Comparison of ENCODE assay signal across 9 mouse cellular contexts in genomic region chr9:44042836-44043707, GRCm38 (mm10). TPM values are rescaled to one million over a fixed set of nuclear protein-coding genes. Genes with fewer than 3 reads are reported as not detected.
DNase-seq lines count a peak whose midpoint lies in the region; ATAC-seq and TF ChIP-seq lines count a peak whose summit lies in the region.
"Had no signal": no experiment of that assay in that cellular context is flagged by ENCODE, and none has a peak within 500 bp of the region (broad histone marks: within the 10 kb centered on the region; RNA-seq: fewer than 3 reads in every experiment).

Gene Thy1 (plus strand): TSS chr9:44043384.

- no peak for ATAC-seq in hindbrain, embryonic 11.5 days (ENCODE audit: low FRiP score)

- H3K4me1 ChIP-seq in kidney, adult 2 months (ENCODE audit: control insufficient read depth, insufficient read depth, low read length) = no peaks in the 10 kb centered on the region
- H3K4me1 ChIP-seq in hindbrain, embryonic 11.5 days (replicated peaks; ENCODE audit: control insufficient read depth, insufficient read depth, low read length) = peaks cover 2% of the 10 kb centered on the region; the same call in 1 of the 2 replicates
- H3K4me1 ChIP-seq in small intestine, adult 2 months (ENCODE audit: control insufficient read depth, insufficient read depth, insufficient read length, low read length) = peaks cover 2% of the 10 kb centered on the region; the same call in 1 of the 2 replicates

- no peak within 1 kb of the TSS for H3K27ac ChIP-seq in kidney, adult 2 months (ENCODE audit: insufficient read depth, low read depth, low read length)
- H3K27ac ChIP-seq in hindbrain, embryonic 11.5 days (ENCODE audit: low read depth, low read length) = no peak within 1 kb of the TSS
- no peak within 1 kb of the TSS for H3K27ac ChIP-seq in small intestine, adult 2 months (ENCODE audit: insufficient read depth, low read depth, low read length)

- H3K9ac ChIP-seq in hindbrain, embryonic 11.5 days (ENCODE audit: low read depth, low read length) = peak within 1 kb of the TSS; percentile 12; the same call in 1 of the 2 replicates

- H3K4me3 ChIP-seq in kidney, adult 2 months (ENCODE audit: insufficient read depth, low read depth, low read length) = no peak within 1 kb of the TSS
- H3K4me3 ChIP-seq in hindbrain, embryonic 11.5 days (ENCODE audit: low read depth, low read length) = peak within 1 kb of the TSS; percentile 29
- peak within 1 kb of the TSS; percentile 54 for H3K4me3 ChIP-seq in small intestine, adult 2 months (ENCODE audit: low read depth, low read length)

- DNase-seq in kidney, adult 2 months = no peak
- DNase-seq in kidney, adult 8-10 months = no peak
- peak; percentile 56 for DNase-seq in cerebellum, adult 8-10 months
- DNase-seq in frontal cortex, postnatal 10 days (ENCODE audit: low spot score in 2 of 2) = peak; percentile 69 to 73
- peak; percentile 43 for DNase-seq in hindbrain, embryonic 11.5 days (ENCODE audit: low spot score)
- peak; percentile 65 to 68 for DNase-seq in layer of hippocampus, postnatal 25 days (ENCODE audit: extremely low spot score in 1 of 2, low spot score in 1 of 2)
- peak; percentile 34 for DNase-seq in mesoderm, embryonic 11.5 days (ENCODE audit: low read depth, low spot score)

- H3K27me3 ChIP-seq in kidney, adult 2 months (replicated peaks; ENCODE audit: control insufficient read depth, insufficient read depth, low read length) = no peaks in the 10 kb centered on the region
- H3K27me3 ChIP-seq in hindbrain, embryonic 11.5 days (ENCODE audit: control insufficient read depth, insufficient read depth, low read length) = peaks cover 26% of the 10 kb centered on the region
- peaks cover 15% of the 10 kb centered on the region for H3K27me3 ChIP-seq in small intestine, adult 2 months (ENCODE audit: control insufficient read depth, insufficient read depth, low read length)

- H3K4me2 ChIP-seq in hindbrain, embryonic 11.5 days (replicated peaks; ENCODE audit: low read depth, low read length) = peak within 1 kb of the TSS; percentile 48

- no peaks in the 10 kb centered on the region for H3K9me3 ChIP-seq in hindbrain, embryonic 11.5 days (ENCODE audit: control insufficient read depth, low read length)

- H3K36me3 ChIP-seq in kidney, adult 2 months (ENCODE audit: control insufficient read depth, insufficient read depth, low read length) = no peaks in the 10 kb centered on the region
- H3K36me3 ChIP-seq in hindbrain, embryonic 11.5 days (ENCODE audit: control insufficient read depth, insufficient read depth, low read length) = no peaks in the 10 kb centered on the region
- no peaks in the 10 kb centered on the region for H3K36me3 ChIP-seq in small intestine, adult 2 months (ENCODE audit: control insufficient read depth, insufficient read depth, low read length)

- TF ChIP-seq CTCF in kidney, adult 2 months (conservative IDR thresholded peaks at IDR 0.05; ENCODE audit: insufficient read depth, insufficient read length, low read depth, low read length) = no peak
- TF ChIP-seq CTCF in small intestine, adult 2 months (IDR thresholded peaks at IDR 0.05; ENCODE audit: extremely low read depth, insufficient read length, insufficient replicate concordance, low read depth, low read length) = no peak

- no peak for TF ChIP-seq POLR2A in kidney, adult 2 months (IDR thresholded peaks at IDR 0.05; ENCODE audit: low read depth, low read length)
- TF ChIP-seq POLR2A in small intestine, adult 2 months (IDR thresholded peaks at IDR 0.05; ENCODE audit: low read depth, low read length) = no peak; the same call in 1 of the 2 replicates

- 5% methylated on average over 30 of the region's 30 CpGs for WGBS in kidney, adult 2 months
- 1% methylated on average over 30 of the region's 30 CpGs for WGBS in hindbrain, embryonic 11.5 days
- WGBS in small intestine, adult 2 months = 4% methylated on average over 30 of the region's 30 CpGs

RNA-seq across cellular contexts. Expression of gene Thy1, which starts in this region (rescaled TPM):
- polyA plus RNA-seq in kidney, adult 2 months (2012; rRNA removed) = 9.2 and 20.6 TPM in 2 replicates
- 0.31 and 0.35 TPM in 2 replicates for polyA plus RNA-seq in hindbrain, embryonic 11.5 days (2014; fragmentation: Nextera tagmentation; extraction: Ambion mirVana)
- 100 to 1,000 TPM; 833 to 928 TPM for total RNA-seq in layer of hippocampus, postnatal 25 days (2021)
- polyA plus RNA-seq in small intestine, adult 2 months (2012; rRNA removed) = 17.0 and 20.7 TPM in 2 replicates
- polyA plus RNA-seq: C2C12 had no signal

Comparison
In these comparisons a context has a peak if more than half of its experiments do, and no peak if none do; other contexts are left out.
1. Peak in DNase-seq, H3K4me3 ChIP-seq, H3K9ac ChIP-seq and H3K4me2 ChIP-seq in hindbrain, embryonic 11.5 days; RNA of the gene not detected or under 1 TPM.
2. DNase-seq: peak in cerebellum, adult 8-10 months (single experiment), frontal cortex, postnatal 10 days (2 of 2), layer of hippocampus, postnatal 25 days (2 of 2) and mesoderm, embryonic 11.5 days (single experiment); none in kidney, adult 2 months (single experiment) and kidney, adult 8-10 months (0 of 2).